Mouse (Mus musculus) heart, postnatal 25 days (tissue): ENCODE measurements around the gene Eif4e1b. TPM values are rescaled to one million over a fixed set of nuclear protein-coding genes. Genes with fewer than 3 reads are reported as not detected.

Source experiments
- DNase-seq: peaks from one replicate; pipeline ENCODE4 v3.0.0; 2022; ENCODE audit warnings: low spot score
- intact Hi-C: fragments of 180-260 bp; cut with DNase I; formaldehyde crosslinking; loops from one replicate; pipeline ENCODE4 v1.15.1; 2025
- total RNA-seq, 2 experiments: library from RNA; stranded (reverse); gene quantifications; 2 replicates each; pipeline ENCODE4 v1.2.3; 2021

Eif4e1b gene
- total RNA-seq, 2 experiments from 2014 or later, result not detected

DNA sequence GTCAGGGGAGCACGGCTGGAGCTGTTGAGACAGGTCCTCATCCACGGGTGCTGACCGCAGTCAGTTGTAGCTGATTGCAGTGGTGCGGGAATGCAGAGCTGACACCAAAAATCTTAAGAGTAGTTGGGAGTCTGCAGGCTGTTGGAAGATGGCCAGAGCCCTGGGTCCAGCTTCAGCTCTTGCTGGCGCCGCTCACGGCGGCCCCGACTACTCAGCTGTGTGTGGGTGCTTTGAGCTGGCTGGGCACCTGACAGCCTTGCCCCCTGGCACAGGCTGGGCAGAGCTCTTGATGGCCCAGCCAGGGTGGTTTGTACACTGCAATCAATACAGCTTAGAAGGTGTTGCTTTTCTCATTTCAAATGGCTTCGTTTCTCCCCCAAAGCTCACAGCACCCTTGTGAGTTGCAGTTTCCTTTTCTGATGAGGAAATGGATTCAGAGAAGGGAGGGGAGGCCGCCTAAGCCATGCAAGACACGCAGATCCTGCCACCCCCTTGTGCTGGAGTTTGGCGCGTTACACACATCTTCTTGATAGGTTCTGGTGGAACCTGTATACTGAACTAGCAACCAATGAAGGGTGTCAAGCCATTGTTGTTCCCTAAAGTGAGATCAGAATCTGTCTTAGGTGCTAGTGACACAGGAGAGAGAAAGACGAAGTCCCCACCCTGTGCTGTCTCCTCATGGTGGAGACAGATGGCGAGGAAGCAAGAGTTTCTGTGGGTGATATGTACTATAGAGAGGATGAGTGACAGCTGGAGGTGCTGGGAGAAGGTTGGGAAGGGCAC is 14.3 kb downstream of the Eif4e1b start:
- intact Hi-C loops, result no loop called here

DNA sequence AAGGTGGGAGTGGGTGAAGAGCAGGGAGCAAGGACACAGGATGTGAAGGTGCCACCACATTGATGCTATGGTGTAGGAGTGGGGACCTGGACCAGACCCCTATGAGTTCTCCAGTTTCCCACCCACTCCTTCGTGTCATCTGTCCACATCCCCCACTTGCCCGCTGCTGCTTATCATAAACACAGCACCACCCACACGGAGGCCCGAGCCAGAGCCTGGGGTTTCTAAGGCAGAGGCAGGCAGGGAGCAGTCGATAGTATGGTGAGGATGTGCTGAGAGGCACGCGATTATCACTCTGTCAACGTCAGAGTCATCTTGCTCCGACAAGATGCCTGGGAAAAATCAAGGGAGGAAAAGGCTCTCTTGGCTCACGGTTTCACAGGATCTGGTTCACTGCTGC is 14.9 kb downstream of the Eif4e1b start:
- DNase-seq, result no peak
- intact Hi-C loops, result loop anchor here (1.0 kb wide), 1 partner anchor 273 kb away; no protein-coding TSS in a partner anchor

More for the DNA sequence above, 14.3 kb downstream of the Eif4e1b start:
- no peak for DNase-seq

DNA sequence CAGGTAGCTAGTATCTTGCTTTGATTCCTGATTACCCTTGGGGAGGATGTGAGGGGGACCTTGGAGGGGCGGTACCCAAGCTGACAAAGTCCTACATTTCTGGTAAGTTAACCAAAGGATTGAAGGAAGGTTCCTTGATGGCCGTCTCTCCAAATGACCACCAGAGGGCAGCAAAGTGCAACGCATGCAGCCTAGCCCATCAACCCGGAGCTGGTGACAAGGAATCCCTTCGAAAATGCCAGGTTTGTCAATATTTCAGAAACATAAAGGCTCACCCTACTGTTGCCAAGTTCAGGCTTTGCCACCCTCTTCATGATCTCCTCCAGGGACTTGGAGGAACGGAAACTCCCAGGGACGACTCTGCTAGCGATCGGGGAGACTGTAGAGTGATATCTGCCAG is 15.9 kb downstream of the Eif4e1b start:
- DNase-seq, result peak; percentile 34
- intact Hi-C loops, result loop anchor here (1.0 to 2.0 kb wide), 2 partner anchors 272 to 379 kb away; no protein-coding TSS in a partner anchor

DNA sequence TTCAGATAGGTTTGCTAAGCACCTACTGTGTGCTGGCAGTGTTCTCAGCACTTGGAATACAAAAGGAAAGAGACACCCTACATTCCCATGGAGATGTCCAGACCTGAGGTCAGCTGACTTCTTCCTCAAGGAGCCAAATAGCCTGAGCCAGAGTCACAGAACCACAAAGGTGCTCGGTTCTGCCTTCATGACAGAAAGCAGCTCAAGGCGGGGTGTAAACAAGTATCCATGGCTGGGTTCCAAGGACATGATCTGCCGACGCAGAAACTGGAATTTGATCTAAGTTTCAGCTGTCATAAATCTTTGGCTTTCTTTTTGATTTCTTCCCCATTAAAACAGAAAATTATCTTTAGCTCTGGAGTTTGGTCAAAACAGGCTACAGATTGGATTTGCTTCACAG is 16.4 kb downstream of the Eif4e1b start:
- intact Hi-C loops, result loop anchor here (2.0 kb wide), 1 partner anchor 379 kb away; no protein-coding TSS in a partner anchor
- no peak for DNase-seq

DNA sequence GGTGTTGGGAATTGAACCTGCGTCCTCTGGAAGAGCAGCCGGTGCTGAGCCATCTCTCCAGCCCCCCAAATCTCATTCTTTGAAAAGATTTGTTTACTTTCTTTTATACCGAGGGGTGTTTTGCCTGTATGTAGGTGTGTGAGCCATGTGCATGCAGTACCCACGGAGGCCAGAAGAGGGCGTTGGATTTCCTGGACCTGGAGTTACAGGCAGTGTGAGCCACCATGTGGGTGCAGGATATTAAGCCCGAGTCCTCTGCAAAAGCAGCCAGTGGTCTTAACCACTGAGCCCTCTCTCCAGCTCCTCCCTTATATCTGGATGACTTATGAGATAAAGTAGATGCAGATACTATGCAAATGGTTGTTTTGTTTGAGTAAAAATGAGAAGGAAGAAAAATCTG is 19.2 kb downstream of the Eif4e1b start:
- intact Hi-C loops, result no loop called here
- no peak for DNase-seq

DNA sequence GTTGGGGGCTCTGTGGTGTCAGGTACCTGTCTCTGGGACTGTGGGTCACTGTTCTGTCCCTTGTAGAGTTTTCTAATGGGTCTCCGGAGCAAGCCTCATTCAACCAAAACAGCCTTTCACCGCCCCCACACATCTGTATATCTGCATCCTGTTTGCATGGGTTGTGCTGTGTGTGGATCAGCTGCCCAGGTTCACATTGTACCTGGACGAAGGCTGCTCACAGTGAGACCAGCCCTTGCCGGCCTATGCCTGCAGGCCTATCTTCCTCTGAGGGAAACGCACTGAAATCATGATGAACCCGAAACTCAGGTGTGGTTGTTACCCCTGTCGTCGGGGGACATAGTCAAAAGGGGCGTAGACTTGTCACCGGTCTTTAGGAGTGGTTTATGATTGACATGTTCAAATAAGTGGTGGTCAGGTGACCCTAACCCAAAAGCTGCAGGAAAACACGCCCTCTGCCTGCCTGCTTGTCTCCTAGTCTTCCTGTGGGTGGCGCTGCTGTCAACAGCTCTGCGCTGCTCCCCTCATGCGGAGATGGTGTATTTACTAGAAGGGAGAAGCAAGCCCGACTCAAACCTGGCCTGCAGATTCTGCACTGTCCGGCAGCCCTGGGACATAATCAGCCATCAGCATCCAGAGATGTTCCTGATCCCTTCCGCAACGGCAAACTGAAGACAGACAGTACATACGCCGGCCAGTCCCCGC is 21.5 kb downstream of the Eif4e1b start:
- no peak for DNase-seq
- intact Hi-C loops, result no loop called here

DNA sequence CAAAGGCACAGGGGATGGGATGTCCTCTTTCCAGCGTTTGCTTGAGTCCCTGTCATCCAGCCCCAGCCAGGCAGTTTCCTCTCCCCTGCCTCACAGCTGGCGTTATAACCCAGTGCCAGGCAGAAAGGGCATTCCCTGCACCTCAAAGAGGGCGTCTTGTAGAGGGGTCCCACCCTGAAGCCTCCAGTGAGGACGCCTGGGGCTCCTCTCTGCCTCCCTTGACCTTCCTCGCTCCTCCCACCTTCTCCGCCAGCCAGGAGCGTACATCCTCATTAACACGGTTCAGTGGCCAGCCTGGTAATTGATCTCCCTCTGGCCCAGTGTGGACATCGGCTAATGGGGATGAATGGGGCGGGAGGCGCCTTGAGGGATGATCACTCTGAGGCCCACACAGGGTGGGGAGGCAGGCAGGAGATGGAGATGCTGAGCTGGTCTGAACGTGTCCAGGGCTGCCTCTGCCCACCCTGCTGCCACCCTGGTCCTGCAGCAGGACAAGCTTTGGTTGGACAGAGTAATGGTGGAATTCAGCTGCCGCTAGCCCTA is 22.7 kb downstream of the Eif4e1b start:
- intact Hi-C loops, result no loop called here
- DNase-seq, result no peak

DNA sequence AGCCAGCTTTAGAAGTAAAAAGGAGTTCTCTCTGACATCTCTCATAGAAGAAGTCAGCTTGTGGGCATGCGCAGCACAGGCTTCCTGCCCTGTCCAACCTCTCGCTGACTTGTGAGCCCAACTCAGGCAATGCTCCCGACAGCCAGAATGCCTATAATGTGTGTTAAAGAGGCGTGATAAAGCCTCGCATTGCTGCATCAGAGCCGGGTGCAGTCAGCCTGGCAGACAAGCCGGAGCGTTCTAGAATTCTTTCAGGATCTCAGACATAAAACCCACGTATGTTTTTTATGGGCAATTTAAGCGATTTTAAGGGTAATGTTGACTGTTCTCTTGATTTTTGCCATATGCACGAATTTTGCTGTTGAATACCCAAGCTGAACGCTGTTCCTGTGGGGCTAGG is 24.3 kb downstream of the Eif4e1b start:
- intact Hi-C loops, result no loop called here
- no peak for DNase-seq

DNA sequence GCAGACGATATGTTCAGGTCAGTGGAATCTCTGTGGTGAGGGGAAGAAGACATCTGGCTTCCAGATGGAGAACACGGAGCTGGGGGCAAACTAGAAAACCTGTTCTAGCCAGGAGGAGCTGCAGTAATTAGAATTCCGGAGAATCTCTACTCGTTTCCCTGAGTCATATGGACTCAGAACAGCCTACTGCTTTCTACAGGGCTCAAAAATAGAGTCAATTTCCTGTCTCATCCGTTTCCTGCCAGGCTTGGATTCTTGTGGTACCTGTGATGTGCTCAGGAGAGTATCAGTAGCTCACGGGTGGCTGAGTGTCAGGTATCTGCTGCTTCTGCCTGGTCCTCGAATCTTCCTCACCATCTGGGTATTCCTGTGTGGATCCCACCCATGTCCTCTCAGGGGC is 27.7 kb downstream of the Eif4e1b start:
- DNase-seq, result no peak
- intact Hi-C loops, result no loop called here

DNA sequence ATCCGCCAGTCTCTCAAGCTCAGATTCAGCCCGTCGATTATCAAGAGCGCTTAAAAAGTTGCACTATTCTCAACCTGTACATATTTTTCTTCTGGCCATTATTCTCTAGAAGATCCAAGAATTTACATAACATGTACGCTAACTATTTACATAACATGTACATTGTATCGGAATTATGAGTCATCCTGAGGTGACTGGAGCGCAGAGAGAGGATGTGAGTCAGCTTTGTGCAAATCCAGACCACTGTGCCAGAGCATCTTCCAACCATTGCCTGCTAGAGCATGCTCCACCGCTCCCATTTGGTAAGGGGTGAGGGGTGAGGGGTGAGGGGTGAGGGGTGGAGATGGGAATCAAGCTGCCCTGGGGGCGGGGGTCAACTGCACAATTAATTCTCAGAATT is 29.6 kb downstream of the Eif4e1b start:
- intact Hi-C loops, result no loop called here

DNA sequence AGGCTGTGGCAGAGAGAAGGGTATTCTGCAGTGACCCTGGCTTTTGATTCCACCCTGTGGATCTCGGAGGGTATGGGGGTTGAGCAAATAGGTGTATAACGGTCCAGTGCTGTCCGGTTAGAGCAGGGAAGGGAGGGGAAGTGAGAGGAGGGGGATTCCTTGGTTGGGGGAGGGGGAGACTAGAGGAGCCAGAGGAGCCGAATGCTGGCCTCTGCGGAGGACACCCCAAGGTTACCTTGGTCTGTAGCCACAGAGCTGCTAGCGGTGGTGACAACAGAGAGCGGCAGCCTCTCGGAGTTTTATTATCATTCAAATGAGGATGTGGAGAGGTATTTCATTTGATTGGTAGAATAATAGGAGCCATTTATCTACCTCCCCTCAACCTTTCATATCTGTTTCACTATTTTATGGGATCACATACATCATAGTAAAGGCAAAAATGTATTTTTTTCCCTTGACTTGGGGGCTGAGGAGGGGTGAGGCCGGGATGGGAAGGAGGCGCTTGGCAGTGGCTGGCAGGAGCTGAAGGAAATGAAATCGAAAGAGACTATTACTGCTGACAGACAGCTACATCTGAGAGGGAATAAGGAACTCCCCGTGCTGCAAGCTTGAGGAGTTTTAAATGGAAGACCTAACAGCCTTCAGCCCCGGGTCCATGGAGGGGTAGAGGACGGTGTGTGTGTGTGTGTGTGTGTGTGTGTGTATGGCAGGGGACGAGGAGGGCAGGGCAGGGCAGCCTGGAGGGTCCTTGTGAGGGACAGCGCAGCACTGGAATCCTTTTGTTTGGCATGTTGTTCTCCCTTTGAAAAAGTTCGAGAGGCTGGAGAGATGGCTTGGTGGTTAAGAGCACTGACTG is 34.8 kb downstream of the Eif4e1b start:
- intact Hi-C loops, result no loop called here
- DNase-seq, result no peak

More for the DNA sequence above, 29.6 kb downstream of the Eif4e1b start:
- no peak for DNase-seq

DNA sequence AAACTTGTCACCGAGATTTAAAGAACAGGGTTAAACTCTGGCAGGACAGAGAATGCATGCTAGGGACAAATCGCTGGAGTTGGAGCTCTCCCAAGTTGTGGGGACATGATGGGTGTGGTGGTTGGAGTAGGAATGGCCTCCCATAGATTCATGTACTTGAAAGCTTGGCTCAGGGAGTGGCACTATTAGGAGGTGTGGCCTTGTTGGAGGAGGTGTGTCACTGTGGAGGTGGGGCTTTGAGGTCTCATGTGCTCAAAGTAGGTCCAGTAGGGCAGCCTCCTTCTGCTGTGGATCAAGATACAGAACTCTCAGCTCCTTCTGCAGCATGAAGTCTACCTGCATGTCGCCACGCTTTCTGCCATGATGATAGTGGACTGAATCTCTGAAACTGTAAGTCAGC is 37.3 kb downstream of the Eif4e1b start:
- no peak for DNase-seq
- intact Hi-C loops, result no loop called here

DNA sequence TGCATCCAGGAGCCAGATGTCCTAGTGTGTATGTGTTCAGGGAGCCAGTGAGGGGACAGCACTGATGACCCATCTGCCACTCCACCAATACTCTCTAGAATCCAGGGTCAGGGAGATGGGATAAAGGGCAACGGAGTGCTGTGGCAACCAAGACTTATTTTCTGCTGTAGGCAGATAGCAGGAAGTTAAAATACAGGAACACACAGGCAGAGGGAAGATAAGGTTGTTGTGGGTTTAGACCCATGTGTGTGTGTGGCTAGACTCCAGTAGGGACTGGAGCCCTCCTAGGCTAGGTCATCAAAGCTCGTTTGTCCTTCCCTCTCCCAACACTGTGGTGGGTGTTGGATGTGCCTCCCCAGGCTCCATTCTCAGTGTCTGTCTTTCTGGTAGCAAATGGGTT is 38.1 kb downstream of the Eif4e1b start:
- intact Hi-C loops, result no loop called here
- DNase-seq, result no peak

DNA sequence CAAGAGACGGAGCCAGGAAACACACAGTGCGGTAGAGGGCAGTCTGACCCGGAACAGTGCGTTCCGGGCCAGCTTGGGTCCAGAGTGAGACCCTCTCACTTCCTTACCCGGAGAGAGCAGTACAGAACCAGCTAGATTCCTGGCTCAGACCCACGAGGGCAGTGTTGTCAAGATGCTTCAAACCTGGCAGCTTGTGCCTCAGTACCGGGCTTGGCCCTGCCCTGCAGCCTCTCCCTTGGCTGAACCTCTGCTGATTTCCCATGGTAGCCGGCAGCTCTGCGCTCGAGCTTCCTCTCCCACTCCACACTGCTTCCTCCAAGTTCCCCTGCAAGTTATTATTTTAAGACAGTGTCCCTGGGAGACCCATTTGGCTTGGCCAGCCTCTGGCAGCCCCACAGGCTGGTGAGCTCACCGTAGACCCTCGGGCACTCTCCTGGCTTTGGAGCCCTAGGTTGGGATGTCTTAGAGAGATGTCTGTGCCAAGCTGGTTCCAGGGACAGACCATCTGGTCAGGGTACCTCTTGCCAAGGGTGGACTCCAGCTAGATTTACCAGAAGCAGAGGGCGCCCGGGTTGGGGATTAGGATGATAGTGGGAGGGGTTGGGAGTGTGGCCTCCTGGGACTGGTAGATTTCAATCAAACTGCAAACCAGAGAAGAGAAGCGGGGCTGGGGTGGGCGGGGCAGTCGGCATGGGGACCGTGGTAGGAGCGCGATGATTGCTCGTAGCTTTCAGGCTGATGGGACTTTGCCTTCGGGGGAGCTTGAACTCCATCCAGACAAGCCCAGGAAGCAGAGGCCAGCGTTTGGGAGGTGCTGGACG is 40.5 kb downstream of the Eif4e1b start:
- DNase-seq, result peak; percentile 14

DNA sequence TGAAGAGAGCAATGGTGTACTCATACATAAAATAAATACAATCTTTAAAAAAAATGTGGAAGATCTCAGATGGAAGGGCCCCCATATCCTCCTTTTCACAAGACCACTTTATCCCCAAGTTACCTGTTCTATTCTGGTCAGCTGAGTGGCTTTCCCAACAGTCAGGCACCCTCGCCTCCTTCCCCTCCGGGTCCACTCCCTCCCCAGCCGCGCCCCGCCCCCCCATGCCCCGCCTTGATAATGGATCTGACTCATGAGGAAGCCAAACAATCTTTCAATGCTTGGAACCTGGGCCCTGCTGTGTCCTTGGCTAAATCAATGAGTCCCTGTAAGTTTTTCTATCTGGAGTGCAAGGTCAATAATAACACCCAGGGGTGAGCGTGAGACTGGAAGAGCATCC is 44.2 kb downstream of the Eif4e1b start:
- no peak for DNase-seq
- intact Hi-C loops, result no loop called here

More for the DNA sequence above, 40.5 kb downstream of the Eif4e1b start:
- intact Hi-C loops, result no loop called here

DNA sequence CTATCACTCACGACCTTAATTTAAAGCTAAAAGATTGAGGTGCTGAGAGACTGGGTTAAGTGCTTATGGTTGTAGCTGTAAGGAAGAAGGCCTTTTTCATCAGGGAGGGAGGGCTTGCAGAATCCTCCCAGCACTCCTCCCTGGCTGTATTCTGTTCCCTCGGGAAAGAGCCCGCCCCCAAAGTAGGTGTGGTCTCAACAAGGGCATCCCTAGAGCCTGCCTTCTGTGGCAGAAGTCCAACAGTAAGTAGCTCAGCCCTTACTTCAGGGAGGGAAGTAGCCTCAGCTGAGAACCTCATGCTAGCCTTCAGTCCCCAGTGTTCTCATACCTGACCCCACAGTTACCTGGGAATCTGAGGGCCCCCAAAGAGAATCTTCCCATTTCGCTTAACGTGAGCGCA is 44.7 kb downstream of the Eif4e1b start:
- intact Hi-C loops, result no loop called here
- no peak for DNase-seq

DNA sequence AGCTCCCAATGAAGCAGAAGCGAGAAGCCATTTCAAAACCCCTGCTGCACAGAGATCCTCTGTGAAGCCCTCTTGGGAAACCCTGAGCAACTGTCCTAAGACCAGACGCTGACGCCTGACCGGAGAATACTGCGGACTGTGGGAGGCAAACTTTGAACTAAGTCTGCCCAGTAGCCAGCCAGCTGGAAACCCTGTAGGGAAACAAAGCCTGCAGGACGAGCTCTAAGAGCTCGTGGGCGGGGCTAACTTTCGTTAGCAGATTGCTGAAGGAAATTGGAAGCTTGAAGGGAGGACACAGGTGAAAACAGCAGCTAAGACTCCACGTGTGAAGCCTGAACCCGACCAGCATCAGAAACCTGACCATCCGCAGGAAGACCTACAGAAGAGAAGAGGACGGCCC is 45.7 kb downstream of the Eif4e1b start:
- intact Hi-C loops, result no loop called here
- no peak for DNase-seq

DNA sequence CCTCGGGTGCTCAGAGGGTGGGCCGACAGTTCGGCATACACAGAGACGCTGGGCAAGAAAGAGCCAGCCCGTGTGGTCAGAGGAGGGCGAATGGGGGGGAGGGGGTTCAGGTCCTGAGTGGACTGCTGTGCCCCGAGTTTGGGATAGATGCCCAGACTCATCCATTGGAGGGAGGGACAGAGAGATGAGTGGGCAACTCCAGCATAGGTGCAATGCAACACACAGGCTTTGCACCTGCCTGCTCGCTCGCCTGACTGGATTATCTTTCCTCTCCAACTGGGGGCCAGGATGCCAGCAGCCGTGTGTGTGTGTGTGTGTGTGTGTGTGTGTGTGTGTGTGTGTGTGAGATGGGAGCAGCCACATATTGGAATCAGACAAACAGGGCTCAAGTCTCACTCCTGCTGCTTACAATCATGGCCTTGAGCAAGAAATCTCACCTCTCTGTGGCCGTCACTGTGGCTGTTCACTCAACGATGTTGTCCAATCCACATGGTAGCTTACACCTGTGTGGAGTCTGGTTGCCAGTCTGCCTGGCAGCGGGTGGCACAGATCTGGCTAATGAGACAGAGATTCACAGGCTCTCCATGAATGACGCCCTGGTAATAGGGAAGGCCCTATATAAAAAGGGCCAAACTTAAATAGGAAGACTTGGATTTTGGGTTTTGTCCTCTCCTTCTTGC is 52.7 kb downstream of the Eif4e1b start:
- intact Hi-C loops, result no loop called here
- DNase-seq, result no peak

DNA sequence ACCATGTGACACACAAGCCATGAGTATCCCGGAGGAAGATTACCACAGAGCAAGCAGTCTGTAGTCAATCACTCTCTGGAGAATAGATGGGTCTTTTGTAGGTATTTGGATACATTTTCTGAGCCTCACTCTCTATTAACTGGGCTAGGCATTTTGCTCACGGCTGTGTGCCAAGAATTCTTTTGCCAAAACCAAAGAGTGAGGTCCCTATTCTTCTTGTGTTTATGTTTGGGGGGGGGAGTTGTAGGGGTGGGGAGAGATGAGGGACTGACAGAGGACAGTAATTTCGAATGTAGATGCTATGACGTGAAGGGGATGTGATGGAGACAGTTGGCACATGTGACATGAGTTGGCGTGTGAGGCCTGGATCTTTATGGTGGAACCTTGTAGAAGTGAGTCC is 53.3 kb downstream of the Eif4e1b start:
- DNase-seq, result no peak
- intact Hi-C loops, result no loop called here
